Mouse (Mus musculus) CH12F3 (cell line): ENCODE data around the gene Scd2.

ENCODE experiments used
- in situ Hi-C: fragments of 300-500 bp; cut with MboI; formaldehyde crosslinking; loops from 2 replicates; pipeline ENCODE4 v1.14.3; 2020; ENCODE audit warnings: low sequenced_read_pairs

Gene Scd2

GRCm38 (mm10) chr19:44351756-44352155 lies 58.3 kb downstream of the Scd2 start:
- in situ Hi-C loops = no loop called here
